Mouse (Mus musculus) kidney, adult 9 months (tissue): Measurements from ENCODE around the gene Gm28305.

Experiments used
- DNase-seq: peaks from one replicate; pipeline ENCODE4 v3.0.0; 2022

Gene Gm28305

DNA sequence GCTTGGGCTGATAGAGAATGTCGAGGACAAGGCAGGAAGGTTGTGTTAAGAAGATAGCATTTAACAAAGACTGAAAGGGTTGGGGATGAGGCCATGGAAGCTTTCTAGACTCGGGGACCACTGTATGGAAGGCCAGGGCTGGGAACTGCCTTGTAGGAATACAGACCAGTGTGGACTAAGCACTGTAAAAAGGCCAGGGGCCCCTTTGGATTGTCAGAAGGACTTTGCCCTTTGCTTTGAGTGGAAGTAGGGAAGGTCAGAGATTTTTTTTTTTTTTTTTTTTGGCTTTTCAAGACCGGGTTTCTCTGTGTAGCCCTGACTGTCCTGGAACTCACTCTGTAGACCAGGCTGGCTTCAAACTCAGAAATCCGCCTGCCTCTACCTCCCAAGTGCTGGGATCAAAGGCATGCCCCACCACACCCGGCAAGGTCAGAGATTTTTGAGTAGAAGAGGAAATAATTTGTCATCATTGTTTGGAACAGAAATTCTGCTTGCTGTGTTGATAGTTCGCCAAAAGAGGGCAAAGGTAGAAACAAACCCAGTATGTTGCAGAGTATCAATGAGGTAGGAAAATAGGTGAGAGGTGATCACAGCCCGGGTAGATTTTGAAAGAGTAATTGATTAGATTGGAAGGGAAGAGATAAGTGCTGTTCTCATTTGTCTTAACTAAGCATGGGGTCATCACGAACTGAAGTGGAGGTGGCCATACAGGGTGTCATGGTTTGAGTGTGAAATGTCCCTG, 30.6 kb downstream of the Gm28305 start:
- peak; percentile 40 for DNase-seq

GRCm38 (mm10) chr9:104075808-104076207, 35.3 kb downstream of the Gm28305 start:
- DNase-seq: peak; percentile 34

DNA sequence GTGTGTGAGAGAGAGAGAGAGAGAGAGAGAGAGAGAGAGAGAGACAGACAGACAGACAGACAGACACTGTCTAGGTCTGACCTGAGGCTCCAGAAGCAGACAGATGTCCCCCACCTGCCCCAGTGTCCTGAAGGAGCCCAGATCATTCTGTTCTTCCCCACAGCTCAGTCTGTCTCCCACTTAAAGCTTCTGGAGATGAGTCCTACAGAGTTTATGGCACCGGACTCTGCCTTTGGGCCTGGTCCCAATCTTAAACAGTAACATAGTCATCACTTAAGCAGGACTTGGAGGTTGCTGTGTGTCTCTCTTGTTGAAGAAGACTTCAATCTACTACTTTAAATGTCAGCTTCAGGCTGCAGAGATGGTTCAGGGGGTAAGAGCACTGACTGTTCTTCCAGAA, 38.3 kb downstream of the Gm28305 start:
- no peak for DNase-seq

DNA sequence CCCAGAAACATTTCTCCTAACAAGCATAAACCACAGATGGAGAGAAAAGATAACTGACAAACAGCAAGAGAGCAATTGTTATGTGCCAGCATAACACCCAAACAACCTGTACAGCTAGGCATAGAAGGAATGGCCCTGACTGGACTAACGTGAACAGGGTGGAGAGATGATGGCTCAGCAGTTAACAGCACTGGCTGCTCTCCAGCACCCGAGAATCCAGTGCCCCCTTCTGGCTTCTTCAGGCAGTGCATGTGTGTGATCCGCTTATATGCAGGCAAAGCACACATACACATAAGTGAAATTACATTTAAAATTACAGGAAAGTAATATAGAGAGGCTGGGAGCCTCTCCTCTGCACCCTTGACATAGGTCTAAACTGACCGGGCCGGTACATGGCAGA, 38.9 kb downstream of the Gm28305 start:
- peak; percentile 71 for DNase-seq

- DNase-seq: no peak
Observed at GRCm38 (mm10) chr9:104080038-104080437, 39.6 kb downstream of the Gm28305 start.

- no peak for DNase-seq
Observed at GRCm38 (mm10) chr9:104085730-104086429, 45.4 kb downstream of the Gm28305 start.

DNA sequence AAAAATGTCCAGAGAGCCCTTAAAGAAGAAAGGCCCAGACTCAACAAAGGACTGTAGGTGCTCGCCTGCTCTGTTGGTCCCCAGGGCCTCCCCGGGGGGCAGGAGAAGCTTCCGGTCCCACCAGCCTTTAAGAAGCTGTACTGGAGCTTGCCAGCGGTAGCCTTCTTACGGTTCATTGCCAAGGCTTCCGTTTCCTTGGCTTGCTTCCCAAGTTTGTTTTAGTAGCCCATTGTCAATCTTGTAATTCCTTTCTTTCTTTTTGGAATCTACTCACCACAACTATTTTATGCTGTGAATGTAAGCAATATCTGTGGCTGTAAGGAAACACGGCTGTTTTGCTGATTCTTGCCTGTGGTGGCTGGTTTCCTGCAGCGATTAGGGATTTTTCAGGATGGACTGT, 48.1 kb downstream of the Gm28305 start:
- peak; percentile 37 for DNase-seq

- no peak for DNase-seq
Observed at GRCm38 (mm10) chr9:104092945-104093344, 52.5 kb downstream of the Gm28305 start.

DNA sequence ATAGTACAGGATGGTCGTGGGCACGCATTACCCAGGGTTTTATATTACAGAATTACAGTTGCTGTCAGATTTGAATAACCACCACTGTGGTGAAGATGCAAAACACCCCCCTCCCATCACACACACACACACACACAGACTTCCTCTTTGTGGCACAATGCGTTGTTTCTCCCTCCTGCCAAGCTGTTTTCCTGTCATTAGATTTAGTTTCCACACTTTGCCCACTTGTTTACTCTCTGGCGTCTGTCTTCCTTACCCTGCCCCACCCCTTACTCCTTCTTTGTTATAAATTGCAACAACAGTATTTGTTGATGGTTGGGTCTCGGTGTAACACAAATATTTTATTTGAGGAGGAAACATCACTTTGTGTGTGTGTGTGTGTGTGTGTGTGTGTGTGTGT, 57.8 kb downstream of the Gm28305 start:
- DNase-seq: no peak

- no peak for DNase-seq
Observed at GRCm38 (mm10) chr9:104099060-104099459, 58.6 kb downstream of the Gm28305 start.

- DNase-seq: peak; percentile 43
Observed at GRCm38 (mm10) chr9:104100822-104101221, 60.4 kb downstream of the Gm28305 start.

DNA sequence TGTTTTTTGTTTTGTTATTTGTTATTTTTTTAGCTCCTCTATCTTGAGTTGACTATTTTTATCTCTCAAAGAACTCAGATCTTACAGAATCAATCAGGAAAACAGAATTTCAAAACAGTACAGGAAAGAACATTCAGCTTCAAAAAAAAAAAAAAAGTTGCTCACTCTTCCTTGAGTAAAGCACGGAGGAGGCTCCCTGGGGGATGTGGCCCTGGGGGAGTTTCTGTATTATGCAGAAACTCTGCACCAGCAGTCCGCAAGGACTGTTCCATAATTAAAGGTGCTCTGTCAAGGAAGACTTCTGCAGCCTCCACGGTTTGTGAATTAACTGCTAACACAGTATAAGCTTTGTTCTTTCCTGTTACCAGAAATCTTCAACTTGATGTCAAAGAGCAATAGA, 61.0 kb downstream of the Gm28305 start:
- DNase-seq: no peak

DNA sequence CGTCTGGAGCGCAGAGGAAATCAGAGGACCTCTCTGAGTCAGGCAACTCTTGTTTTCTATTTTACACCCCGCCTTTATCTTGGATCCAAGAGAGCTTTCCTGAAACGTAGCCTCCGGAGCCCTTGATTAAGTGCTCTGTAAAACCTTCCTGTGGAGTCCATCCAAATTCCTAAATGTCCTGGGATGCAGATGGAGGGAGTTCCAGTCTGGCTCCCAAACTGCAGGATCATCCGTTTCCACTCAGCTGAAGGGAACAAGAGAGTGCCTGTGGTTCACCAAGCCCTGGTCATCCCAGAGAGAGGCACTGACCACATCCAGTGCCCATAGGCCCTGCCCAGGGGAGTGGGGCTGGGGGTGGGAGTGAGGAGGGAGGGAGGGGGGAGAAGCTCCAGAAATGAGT, 61.8 kb downstream of the Gm28305 start:
- DNase-seq: no peak

GRCm38 (mm10) chr9:104102901-104103300, 62.4 kb downstream of the Gm28305 start:
- no peak for DNase-seq

DNA sequence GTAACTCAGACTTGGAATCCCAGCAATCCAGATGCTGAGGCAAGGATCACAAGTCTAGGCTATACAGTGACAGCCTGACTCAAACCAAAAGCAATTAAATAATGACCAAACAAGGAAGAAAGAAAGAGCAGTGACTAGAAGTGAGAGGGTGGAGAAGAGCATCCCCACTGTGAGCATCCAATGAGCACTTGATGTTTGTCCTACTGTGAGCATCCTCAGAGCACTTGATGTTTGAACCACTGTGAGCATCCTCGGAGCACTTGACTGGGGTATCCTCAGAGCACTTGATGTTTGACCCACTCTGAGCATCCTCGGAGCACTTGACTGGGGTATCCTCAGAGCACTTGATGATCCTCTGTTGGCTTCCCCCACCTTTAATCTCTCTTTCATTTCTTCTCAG, 64.5 kb downstream of the Gm28305 start:
- DNase-seq: no peak

DNA sequence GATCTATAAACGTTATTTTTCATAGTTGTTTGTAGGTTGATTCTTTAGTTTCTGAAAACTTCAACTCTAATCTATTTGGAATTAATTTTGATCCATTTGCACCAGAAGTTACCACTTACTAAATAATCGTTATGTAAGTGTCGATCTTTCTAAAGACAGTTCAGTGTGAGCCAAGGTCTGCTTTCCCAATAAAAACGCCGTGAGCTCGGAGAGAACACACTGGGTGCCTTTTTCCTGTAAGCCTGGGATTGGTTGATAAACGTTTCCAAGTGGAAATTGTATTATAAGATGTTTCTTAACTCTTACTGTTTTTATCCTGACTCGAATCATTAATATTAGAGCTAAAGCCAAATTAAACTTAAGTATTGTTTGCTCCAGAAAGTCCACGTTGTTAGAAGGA, 66.5 kb downstream of the Gm28305 start:
- no peak for DNase-seq

GRCm38 (mm10) chr9:104107482-104107881, 67.0 kb downstream of the Gm28305 start:
- DNase-seq: no peak

DNA sequence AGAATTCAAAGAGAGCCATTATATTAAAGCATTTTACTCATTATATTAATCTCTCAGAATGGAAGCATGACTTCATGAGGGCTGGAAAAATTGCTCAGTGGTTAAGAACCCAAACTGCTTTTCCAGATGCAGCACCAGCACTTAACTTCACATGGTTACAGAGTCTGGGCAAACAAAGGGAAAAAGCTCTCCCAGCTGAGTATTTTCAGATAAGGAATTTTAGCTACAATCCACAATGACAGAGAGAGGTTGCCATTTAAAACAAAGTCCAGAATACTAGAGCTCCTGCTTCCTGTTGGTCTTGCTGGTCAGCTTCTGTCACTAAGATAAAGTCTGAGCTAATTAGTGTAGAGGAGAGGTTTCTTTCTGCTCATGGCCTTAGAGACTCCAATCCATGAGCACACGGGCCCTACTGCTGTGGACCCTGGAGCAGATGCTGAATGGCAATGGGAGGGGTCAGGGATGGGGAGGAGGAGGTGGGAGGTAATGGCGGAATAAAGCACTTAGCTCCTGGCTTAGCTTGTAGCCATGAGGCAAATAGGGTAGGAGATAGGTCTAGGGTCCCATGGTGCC, 68.2 kb downstream of the Gm28305 start:
- DNase-seq: no peak

GRCm38 (mm10) chr9:104109151-104109550, 68.7 kb downstream of the Gm28305 start:
- no peak for DNase-seq

DNA sequence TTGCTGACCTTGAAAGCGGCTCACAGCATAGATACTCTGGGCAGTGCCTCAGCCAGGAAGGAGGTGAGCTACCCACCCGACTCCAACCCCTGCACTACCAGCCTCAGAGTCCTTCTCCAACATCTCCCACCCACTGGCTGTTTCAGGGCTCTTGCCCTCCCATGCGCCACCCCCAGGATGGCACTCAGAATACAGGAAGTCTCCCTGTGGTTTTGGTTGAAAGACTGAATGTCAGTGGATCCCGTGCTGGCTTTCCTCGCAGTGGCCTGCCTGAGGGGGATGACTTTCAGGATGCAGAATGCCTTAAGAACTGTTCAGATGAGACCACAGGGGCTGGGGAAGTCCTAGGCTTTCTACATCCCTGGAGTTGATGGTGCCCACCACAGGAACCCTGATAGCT, 82.6 kb downstream of the Gm28305 start:
- no peak for DNase-seq

- peak; percentile 17 for DNase-seq
Observed at GRCm38 (mm10) chr9:104123622-104124021, 83.2 kb downstream of the Gm28305 start.
